Mouse (Mus musculus) cerebellum, adult 11 months (tissue): ENCODE results near the gene Spag9.

Source experiments
- DNase-seq: peaks from one replicate; pipeline ENCODE4 v3.0.0; 2022

The Spag9 gene

GRCm38 (mm10) chr11:93995720-93996305 is at the start of gene Spag9:
Gene Spag9, plus strand, starts transcription at chr11:93996091.
- DNase-seq, result peak; percentile 92

DNA sequence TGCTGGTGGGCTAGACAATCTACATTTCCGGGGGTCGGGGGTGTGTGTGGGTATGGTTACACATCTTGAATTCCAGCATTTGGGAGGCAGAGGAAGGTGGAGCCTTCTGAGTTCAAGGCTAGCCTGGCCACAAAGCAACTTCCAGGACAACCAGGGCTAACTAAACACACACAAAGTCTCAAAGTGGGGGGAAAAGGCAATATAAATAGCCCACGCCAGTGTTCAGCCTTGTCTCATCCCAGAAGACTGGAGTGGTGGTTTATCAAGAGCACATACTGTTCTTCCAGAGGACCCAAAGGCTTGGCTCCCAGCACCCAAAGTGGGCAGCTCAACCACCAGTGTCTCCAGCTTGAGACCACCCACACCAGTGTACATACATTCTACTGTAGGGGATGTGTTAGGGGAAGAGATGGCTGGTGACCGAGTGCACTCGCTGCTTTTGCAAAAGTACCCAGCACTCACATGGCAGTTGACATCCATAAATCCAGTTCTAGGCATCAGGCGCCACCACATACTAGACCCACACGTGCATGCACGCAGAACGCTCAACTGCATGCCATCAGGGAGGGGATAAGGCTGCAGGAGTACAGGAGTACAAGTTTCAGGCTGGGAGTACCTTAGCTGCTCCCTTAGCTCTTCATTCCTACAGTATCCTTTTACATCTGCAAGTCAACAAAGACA is 46.9 kb upstream of the Spag9 start:
- DNase-seq, result no peak

GRCm38 (mm10) chr11:93950045-93950444 is 45.8 kb upstream of the Spag9 start:
- DNase-seq, result no peak

- no peak for DNase-seq
Measured at GRCm38 (mm10) chr11:93952376-93952775, 43.5 kb upstream of the Spag9 start.

- no peak for DNase-seq
Measured at GRCm38 (mm10) chr11:93954738-93955255, 41.1 kb upstream of the Spag9 start.

DNA sequence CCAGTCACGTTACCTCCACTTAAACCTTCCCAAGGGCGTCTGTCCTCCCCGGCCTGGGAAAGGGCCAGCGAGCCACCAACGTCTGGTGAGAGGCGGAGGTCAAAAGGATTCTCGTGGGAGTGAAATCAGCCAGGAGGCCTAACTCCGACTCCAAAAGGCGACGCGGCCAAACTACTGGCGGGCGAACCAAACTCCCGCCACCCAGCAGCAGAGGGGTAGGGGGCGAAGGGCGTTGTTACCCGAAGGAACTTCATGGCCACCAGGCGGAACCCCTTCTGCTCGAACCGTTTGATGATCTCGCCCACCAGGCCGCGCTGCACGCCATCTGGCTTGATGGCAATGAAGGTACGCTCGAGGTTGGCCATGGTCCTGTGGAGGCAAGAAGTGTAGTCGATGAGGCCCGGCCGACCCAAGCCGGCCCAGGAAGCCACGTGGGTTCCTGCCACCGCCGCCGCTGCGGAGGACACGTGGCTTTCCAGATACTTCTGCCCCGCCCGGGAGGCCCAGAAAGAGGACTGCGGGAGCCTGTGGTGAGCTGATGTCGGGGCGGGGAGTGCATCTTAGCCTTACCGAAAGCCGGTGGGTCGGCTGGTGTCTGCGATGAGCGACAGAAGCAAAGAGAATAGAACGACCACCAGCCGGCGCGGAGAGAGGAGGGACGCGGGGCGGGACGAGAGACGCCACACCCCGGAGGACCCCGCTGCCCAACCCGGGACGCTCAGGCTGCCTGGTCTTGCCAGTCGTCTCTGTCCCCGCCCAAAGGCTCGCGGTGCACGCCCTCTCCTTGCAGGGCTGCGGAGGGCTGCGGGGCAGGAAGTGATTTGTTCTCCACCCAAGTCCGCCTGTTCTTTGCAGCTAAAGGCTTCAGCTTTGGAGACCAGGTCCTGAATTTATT is 40.4 kb upstream of the Spag9 start:
- peak; percentile 72 for DNase-seq

DNA sequence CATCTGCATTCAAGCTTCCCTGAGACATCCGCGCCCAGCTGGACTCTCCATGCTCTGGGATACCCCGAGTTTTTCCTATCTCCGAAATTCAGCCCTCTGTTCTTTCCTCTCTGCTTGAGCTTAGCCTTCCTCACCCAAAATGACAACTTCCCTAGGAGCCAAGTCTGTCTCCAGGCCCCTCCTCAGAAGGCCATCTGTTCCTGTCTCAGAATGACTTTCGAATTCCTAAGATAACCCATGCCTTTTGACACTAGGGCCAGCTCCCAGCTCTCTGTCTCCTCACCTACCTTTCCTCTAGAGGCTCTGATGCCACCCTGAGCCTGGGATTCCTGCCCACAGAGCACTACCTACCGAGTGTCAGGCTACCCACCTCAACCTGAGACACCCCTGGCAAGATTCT is 39.7 kb upstream of the Spag9 start, which contains the start of gene Nme2:
Nme2 (minus strand) TSS at position 101 of the 400 bp plus-strand sequence.
- no peak for DNase-seq

DNA sequence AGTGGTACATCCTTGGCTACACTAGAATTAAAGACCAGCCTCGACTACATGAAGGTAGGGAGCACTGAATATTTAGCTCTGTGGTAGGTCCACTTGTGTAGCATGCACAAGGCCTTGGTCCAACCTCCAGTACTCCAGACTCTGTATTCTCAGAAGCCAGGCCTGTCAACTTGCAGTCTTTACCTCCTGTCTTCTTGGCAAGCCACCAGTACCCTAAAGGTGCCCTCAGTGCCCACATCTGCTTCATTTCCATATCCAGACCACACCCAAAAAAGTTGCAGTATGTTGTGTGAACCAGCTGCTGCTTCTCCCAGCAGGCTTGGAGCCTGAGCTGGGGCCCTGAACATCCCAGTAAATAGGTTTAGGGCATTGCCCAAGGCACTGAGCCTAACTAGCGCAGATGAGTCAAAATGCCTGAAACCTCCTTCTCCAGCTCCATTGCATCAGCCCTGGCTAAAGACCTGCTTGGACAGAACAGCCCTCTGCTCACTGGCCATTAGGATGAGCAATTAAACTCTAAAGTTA is 38.8 kb upstream of the Spag9 start:
- no peak for DNase-seq

DNA sequence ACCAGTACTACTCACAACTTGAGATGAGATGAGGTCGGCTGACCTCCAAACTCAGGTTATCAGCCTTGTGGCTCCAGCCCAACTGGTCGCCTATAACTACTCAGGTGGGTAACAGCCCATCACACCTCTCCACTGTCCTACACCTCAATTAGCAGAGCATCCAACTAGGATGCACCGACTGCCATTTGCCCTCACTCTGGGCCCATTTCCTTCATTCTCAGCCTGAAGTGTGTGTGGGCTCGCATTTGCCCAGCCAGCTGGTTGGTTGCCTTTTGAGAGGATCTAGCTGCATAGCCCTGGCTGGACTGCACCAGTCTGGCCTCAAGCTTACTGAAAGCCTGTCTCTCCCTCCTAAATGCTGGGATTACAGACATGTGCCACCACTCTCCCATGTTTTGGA is 38.1 kb upstream of the Spag9 start:
- no peak for DNase-seq

GRCm38 (mm10) chr11:93961482-93961881 is 34.4 kb upstream of the Spag9 start:
- DNase-seq, result no peak

- DNase-seq, result no peak
Measured at GRCm38 (mm10) chr11:93963013-93963412, 32.9 kb upstream of the Spag9 start.

- no peak for DNase-seq
Measured at GRCm38 (mm10) chr11:93965391-93965790, 30.5 kb upstream of the Spag9 start.

GRCm38 (mm10) chr11:93967381-93967780 is 28.5 kb upstream of the Spag9 start:
- DNase-seq, result no peak

GRCm38 (mm10) chr11:93968005-93968847 is 27.7 kb upstream of the Spag9 start, which contains the start of the genes Gm20390 and Nme1:
Gene Gm20390, minus strand, starts transcription at chr11:93968293.
Gene Nme1, minus strand, starts transcription at chr11:93968521.
- peak; percentile 97 for DNase-seq

- DNase-seq, result no peak
Measured at GRCm38 (mm10) chr11:93968848-93969128, 27.1 kb upstream of the Spag9 start.

GRCm38 (mm10) chr11:93969171-93969570 is 26.7 kb upstream of the Spag9 start:
- no peak for DNase-seq

- no peak for DNase-seq
Measured at GRCm38 (mm10) chr11:93969799-93970198, 26.1 kb upstream of the Spag9 start.

DNA sequence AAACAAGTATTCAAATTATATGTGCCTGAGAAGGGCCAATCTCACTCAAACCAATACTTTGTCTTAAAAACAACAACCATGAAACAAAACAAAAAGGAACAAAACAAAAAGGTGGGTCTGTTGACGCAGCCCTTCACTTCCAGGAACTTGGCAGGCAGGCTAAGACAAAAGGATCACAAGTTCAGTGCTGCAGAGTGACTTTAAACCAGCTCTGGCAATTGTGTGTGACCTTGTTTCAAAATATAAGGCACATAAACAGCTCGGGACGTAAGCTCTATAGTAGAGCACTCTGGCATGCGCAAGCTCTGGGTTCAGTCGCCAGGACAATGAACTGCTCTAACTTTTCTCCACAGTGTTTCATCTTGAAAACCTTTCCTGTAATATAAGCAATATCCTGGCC is 22.9 kb upstream of the Spag9 start:
- DNase-seq, result no peak

GRCm38 (mm10) chr11:93979502-93980049 is 16.3 kb upstream of the Spag9 start:
- no peak for DNase-seq

- DNase-seq, result no peak
Measured at GRCm38 (mm10) chr11:93984619-93985018, 11.3 kb upstream of the Spag9 start.

- no peak for DNase-seq
Measured at GRCm38 (mm10) chr11:93985265-93985664, 10.6 kb upstream of the Spag9 start.

DNA sequence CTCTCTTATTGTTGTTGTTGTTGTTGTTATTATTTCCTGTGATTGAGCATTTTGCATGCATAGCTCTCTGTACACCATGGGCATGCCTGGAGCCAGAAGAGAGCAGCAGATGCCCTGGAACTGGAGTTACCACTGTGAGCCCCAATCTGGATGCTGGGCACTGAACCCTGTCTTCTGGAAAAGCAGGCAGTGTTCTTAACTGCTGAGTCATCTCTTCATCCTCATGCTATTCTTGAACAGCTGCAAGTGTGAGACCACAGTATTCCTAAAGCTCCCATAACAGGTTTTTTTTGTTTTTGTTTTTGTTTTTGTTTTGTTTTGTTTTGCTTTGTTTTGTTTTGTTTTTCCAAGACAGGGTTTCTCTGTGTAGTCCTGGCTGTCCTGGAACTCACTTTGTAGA is 9.6 kb upstream of the Spag9 start:
- DNase-seq, result no peak
